Mouse (Mus musculus) liver, postnatal 0 days (tissue): ENCODE data around the gene Zdhhc14.

ENCODE experiments used
- CTCF ChIP-seq: sonication (generic); IDR thresholded peaks from 2 replicates; pipeline ENCODE4 v1.5.1; 2016; ENCODE audit warnings: antibody characterized with exemption, low read depth
- EP300 ChIP-seq: IDR thresholded peaks from 2 replicates; pipeline ENCODE4 v1.6.1; 2016; ENCODE audit warnings: antibody characterized with exemption, low read depth, mild to moderate bottlenecking

GRCm38 (mm10) chr17:5800254-5800653 lies 307.9 kb downstream of the Zdhhc14 start:
- no peak for TF ChIP-seq CTCF
- no peak for TF ChIP-seq EP300
